Mouse (Mus musculus) ES-Bruce4 (cell line): ENCODE results near the gene Inpp5k. TPM values are rescaled to one million over a fixed set of nuclear protein-coding genes. Genes with fewer than 3 reads are reported as not detected.
A peak's percentile ranks its signal among the peaks of the same experiment; 100 is the strongest.

Experiments used
- H3K27ac ChIP-seq: 2 replicates; pipeline ENCODE4 v1.5.1; 2012; ENCODE audit warnings: low read length, inconsistent platforms; ENCODE audit not compliant: insufficient read depth
- H3K27me3 ChIP-seq: 2 replicates; pipeline ENCODE4 v1.6.1; 2012; ENCODE audit warnings: mild to moderate bottlenecking, low read length, inconsistent platforms; ENCODE audit not compliant: control insufficient read depth, poor library complexity, insufficient read depth, severe bottlenecking
- H3K36me3 ChIP-seq: 2 replicates; pipeline ENCODE4 v1.6.1; 2012; ENCODE audit warnings: inconsistent platforms, mild to moderate bottlenecking, low read length, moderate library complexity; ENCODE audit not compliant: control insufficient read depth, poor library complexity, insufficient read depth, severe bottlenecking
- H3K4me1 ChIP-seq: one replicate; pipeline ENCODE4 v1.8.1; 2011; ENCODE audit warnings: low read length; ENCODE audit not compliant: control insufficient read depth, insufficient read depth
- H3K4me3 ChIP-seq: 2 replicates; pipeline ENCODE4 v1.5.1; 2011; ENCODE audit warnings: low read depth, mild to moderate bottlenecking, low read length
- H3K9ac ChIP-seq: 2 replicates; pipeline ENCODE4 v1.6.1; 2012; ENCODE audit warnings: low read depth, mild to moderate bottlenecking, inconsistent platforms; ENCODE audit not compliant: poor library complexity, severe bottlenecking
- H3K9me3 ChIP-seq: replicated peaks from 2 replicates; pipeline ENCODE4 v1.6.1; 2012; ENCODE audit warnings: mild to moderate bottlenecking, low read length, inconsistent platforms; ENCODE audit not compliant: control insufficient read depth, poor library complexity, insufficient read depth, severe bottlenecking
- CTCF ChIP-seq: IDR thresholded peaks from one replicate; pipeline ENCODE4 v1.8.1; 2011; ENCODE audit warnings: low read depth, low read length
- EP300 ChIP-seq: IDR thresholded peaks from 2 replicates; pipeline ENCODE4 v1.6.1; 2011; ENCODE audit warnings: low read depth, low read length; ENCODE audit not compliant: insufficient read depth
- POLR2A ChIP-seq: IDR thresholded peaks from one replicate; pipeline ENCODE4 v1.8.1; 2011; ENCODE audit warnings: low read length; ENCODE audit not compliant: insufficient read depth
- polyA plus RNA-seq: library from polyadenylated mRNA; stranded (reverse); fragments of >200 nt; gene quantifications from 2 replicates; pipeline ENCODE4 v1.2.4, GENCODE M21; 2011; ENCODE audit warnings: low read depth; ENCODE audit not compliant: missing spikeins, insufficient read depth, insufficient read length

The Inpp5k gene
- polyA plus RNA-seq, 1 experiment = 22.6 TPM

- no peaks in the 10 kb centered on the region for H3K9me3 ChIP-seq
- peak overlapping the region; percentile 70 for H3K4me3 ChIP-seq
- no peak overlapping the region for H3K27ac ChIP-seq
- no peak for TF ChIP-seq EP300
- no peak for TF ChIP-seq POLR2A
- TF ChIP-seq CTCF = no peak
- H3K4me1 ChIP-seq = no peaks in the 10 kb centered on the region
- no peaks in the 10 kb centered on the region for H3K27me3 ChIP-seq
- peaks cover 11% of the 10 kb centered on the region for H3K36me3 ChIP-seq
- H3K9ac ChIP-seq = peak overlapping the region; percentile 11; the same call in 1 of the 2 replicates
Observed at GRCm38 (mm10) chr11:75677881-75678746, 47.3 kb downstream of the Inpp5k start.

DNA sequence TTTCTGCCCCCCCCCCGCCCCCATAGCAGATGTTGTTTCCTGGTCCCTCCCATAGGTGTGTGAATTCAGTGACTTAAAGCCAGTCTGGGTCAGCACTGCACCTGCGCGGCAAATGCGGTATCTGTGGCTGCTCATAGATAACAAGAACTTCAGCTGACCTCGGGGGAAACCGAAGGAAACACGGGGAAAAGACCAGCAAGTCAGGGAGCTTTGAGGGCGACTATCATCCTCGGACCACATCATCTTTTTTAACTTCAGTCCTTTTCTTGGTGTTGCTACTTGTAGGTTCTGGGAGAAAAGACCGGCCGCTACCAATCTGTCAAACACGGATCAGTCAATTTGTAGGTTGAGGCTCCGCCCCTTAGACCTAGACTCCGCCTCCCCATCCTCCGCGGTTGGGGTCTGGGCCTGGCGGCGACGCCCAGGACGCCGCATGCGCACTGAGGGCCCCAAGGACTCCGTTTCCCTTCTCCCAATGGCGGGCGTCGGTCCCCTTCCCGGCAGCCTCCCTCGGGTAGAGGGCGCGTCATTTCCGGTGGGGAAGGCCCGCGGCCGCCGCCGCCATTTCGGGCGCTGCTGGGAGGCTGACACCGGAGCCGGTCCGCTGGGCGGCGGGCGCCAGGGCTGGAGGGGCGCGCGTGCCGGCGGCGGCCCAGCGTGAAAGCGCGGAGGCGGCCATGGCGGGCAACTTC lies 48.1 kb downstream of the Inpp5k start, which contains the start of gene Crk:
TSS of gene Crk (plus strand) at position 513 of the 692 bp plus-strand sequence.
- Histone ChIP-seq H3K36me3 (peaks cover 13% of the 10 kb centered on the region), H3K9ac (peak within 1 kb of the TSS; percentile 93), H3K27ac (peak within 1 kb of the TSS; percentile 63), H3K9me3 (no peaks in the 10 kb centered on the region), H3K4me3 (peak within 1 kb of the TSS; percentile 97), H3K27me3 (no peaks in the 10 kb centered on the region), H3K4me1 (no peaks in the 10 kb centered on the region)
- TF ChIP-seq CTCF = no peak
- no peak for TF ChIP-seq EP300

DNA sequence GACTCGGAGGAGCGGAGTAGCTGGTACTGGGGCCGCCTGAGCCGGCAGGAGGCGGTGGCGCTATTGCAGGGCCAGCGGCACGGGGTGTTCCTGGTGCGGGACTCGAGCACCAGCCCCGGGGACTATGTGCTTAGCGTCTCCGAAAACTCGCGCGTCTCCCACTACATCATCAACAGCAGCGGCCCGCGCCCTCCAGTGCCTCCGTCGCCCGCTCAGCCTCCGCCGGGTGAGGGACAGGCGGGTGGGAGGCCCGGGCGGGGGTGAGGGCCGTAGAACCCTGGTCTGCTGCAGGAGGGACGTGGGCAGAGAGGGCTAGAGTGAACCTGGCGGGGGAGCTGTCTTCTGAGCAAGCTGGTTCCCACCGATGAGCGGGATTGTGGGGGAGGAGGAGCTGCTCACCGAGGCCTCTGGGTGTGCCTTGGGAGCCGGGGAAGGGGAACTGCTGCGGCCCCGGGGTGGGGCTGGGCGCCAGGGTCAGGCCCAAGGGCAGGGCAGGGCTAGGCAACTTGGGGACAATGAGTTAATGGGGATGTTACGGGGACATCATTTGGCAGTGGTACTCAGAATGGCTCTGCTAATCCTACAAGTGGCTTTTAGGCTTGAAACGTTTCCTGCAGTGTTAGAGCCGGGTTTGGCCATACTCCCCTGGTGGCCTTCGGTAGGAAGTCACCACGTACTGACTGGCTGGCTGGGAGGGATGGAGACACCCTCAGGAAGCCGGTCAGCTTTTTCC lies 48.8 kb downstream of the Inpp5k start:
- peak overlapping the region; percentile 97 for H3K4me3 ChIP-seq
- peak overlapping the region; percentile 93 for H3K9ac ChIP-seq
- no peaks in the 10 kb centered on the region for H3K4me1 ChIP-seq
- TF ChIP-seq EP300 (no peak), POLR2A (no peak), CTCF (no peak)
- no peaks in the 10 kb centered on the region for H3K27me3 ChIP-seq
- H3K36me3 ChIP-seq = peaks cover 13% of the 10 kb centered on the region
- H3K27ac ChIP-seq = peak overlapping the region; percentile 63
- no peaks in the 10 kb centered on the region for H3K9me3 ChIP-seq

DNA sequence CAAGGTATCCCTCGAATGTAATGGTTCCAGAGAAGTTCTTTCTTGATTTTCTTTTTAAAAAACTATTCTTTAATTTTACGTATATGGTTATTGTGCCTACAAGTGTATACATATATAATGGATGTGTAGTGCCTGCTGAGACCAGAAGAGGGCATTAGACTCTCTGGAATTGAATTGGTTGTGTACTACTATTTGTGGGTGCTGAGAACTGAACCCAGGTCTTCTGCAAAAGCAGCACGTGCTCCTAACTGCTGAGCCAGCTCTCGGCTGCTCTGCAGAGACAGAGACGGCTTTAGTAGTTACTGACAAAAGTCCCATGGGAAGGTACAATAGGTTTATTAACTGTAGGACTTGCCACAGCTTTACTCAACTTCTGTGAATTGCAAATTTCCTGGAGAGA lies 53.7 kb downstream of the Inpp5k start:
- Histone ChIP-seq H3K4me1 (no peaks in the 10 kb centered on the region), H3K4me3 (no peak overlapping the region), H3K9ac (no peak overlapping the region), H3K27me3 (no peaks in the 10 kb centered on the region), H3K27ac (no peak overlapping the region), H3K9me3 (no peaks in the 10 kb centered on the region), H3K36me3 (peaks cover 19% of the 10 kb centered on the region)
- TF ChIP-seq CTCF (no peak), EP300 (no peak), POLR2A (no peak)

- Histone ChIP-seq H3K4me1 (no peaks in the 10 kb centered on the region), H3K9me3 (no peaks in the 10 kb centered on the region), H3K27me3 (no peaks in the 10 kb centered on the region), H3K27ac (no peak overlapping the region), H3K9ac (no peak overlapping the region), H3K36me3 (peaks cover 19% of the 10 kb centered on the region), H3K4me3 (no peak overlapping the region)
- no peak for TF ChIP-seq EP300
- TF ChIP-seq CTCF = no peak
- no peak for TF ChIP-seq POLR2A
Observed at GRCm38 (mm10) chr11:75684956-75685355, 54.2 kb downstream of the Inpp5k start.
